Mouse (Mus musculus): ENCODE measurements around the gene Rwdd2a. TPM values are rescaled to one million over a fixed set of nuclear protein-coding genes. Genes with fewer than 3 reads are reported as not detected.
"Not testable (repeated sequence)": the region's sequence is repeated elsewhere in the genome, so short reads cannot be mapped to it uniquely, and the experiment has no call there.

Gene Rwdd2a
- polyA plus RNA-seq, 1 experiment from 2014 or later = 6.2 TPM

- peak overlapping the region; percentile 74 for H3K4me3 ChIP-seq (replicated peaks)
Measured at GRCm38 (mm10) chr9:86570261-86570890, 1.4 kb upstream of the Rwdd2a start.

GRCm38 (mm10) chr9:86570946-86571345, 845 bp upstream of the Rwdd2a start:
- H3K9ac ChIP-seq = peak overlapping the region; percentile 66; the same call in 1 of the 2 replicates
- WGBS = 22% methylated on average over 8 of the region's 8 CpGs
- no peaks in the 10 kb centered on the region for H3K9me3 ChIP-seq
- H3K27ac ChIP-seq = no peak overlapping the region
- H3K4me2 ChIP-seq = peak overlapping the region; percentile 94
- H3K36me3 ChIP-seq (replicated peaks) = peaks cover 19% of the 10 kb centered on the region
- H3K4me1 ChIP-seq = peaks cover 18% of the 10 kb centered on the region
- H3K4me3 ChIP-seq (replicated peaks) = peak overlapping the region; percentile 74
- H3K27me3 ChIP-seq = no peaks in the 10 kb centered on the region
- no peak for ATAC-seq (ENCODE audit: low FRiP score)

More at GRCm38 (mm10) chr9:86570261-86570890, 1.4 kb upstream of the Rwdd2a start:
- ATAC-seq (ENCODE audit: low FRiP score) = no peak
- WGBS = 85% methylated on average over 10 of the region's 10 CpGs
- Histone ChIP-seq H3K27me3 (no peaks in the 10 kb centered on the region), H3K27ac (no peak overlapping the region), H3K9me3 (no peaks in the 10 kb centered on the region), H3K36me3 (replicated peaks) (peaks cover 24% of the 10 kb centered on the region), H3K4me2 (peak overlapping the region; percentile 94), H3K4me1 (peaks cover 18% of the 10 kb centered on the region), H3K9ac (peak overlapping the region; percentile 66; the same call in 1 of the 2 replicates)

- ATAC-seq (ENCODE audit: low FRiP score) = no peak
- H3K36me3 ChIP-seq (replicated peaks) = peaks cover 12% of the 10 kb centered on the region
- H3K4me2 ChIP-seq = peak overlapping the region; percentile 94
- H3K4me3 ChIP-seq (replicated peaks) = peak overlapping the region; percentile 74
- H3K9me3 ChIP-seq = no peaks in the 10 kb centered on the region
- no peak overlapping the region for H3K27ac ChIP-seq
- no peaks in the 10 kb centered on the region for H3K27me3 ChIP-seq
- peak overlapping the region; percentile 66 for H3K9ac ChIP-seq
- peaks cover 22% of the 10 kb centered on the region for H3K4me1 ChIP-seq
- under 1% methylated on average over 25 of the region's 25 CpGs for WGBS
Measured at GRCm38 (mm10) chr9:86572196-86572595, 405 bp downstream of the Rwdd2a start.

- Histone ChIP-seq H3K27ac (no peak overlapping the region), H3K4me1 (peaks cover 22% of the 10 kb centered on the region), H3K4me3 (replicated peaks) (peak overlapping the region; percentile 74), H3K9me3 (no peaks in the 10 kb centered on the region), H3K9ac (peak overlapping the region; percentile 66), H3K36me3 (replicated peaks) (peaks cover 12% of the 10 kb centered on the region), H3K4me2 (peak overlapping the region; percentile 94), H3K27me3 (no peaks in the 10 kb centered on the region)
- ATAC-seq (ENCODE audit: low FRiP score) = no peak; the same call in 1 of the 2 replicates
- WGBS = 9% methylated on average over 13 of the region's 13 CpGs
Measured at GRCm38 (mm10) chr9:86572636-86573291, 973 bp downstream of the Rwdd2a start.

GRCm38 (mm10) chr9:86573616-86574303, 2.0 kb downstream of the Rwdd2a start:
- Histone ChIP-seq H3K27me3 (no peaks in the 10 kb centered on the region), H3K9ac (no peak overlapping the region), H3K4me2 (no peak overlapping the region), H3K4me1 (peaks cover 22% of the 10 kb centered on the region), H3K9me3 (no peaks in the 10 kb centered on the region), H3K4me3 (replicated peaks) (no peak overlapping the region), H3K27ac (no peak overlapping the region), H3K36me3 (replicated peaks) (peaks cover 3% of the 10 kb centered on the region)
- 89% methylated on average over 20 of the region's 20 CpGs for WGBS
- no peak for ATAC-seq (ENCODE audit: low FRiP score)

- ATAC-seq (ENCODE audit: low FRiP score) = no peak
- Histone ChIP-seq H3K4me1 (peaks cover 20% of the 10 kb centered on the region), H3K4me3 (replicated peaks) (no peak overlapping the region), H3K27me3 (no peaks in the 10 kb centered on the region), H3K4me2 (no peak overlapping the region), H3K9me3 (no peaks in the 10 kb centered on the region), H3K9ac (no peak overlapping the region), H3K27ac (no peak overlapping the region), H3K36me3 (replicated peaks) (no peaks in the 10 kb centered on the region)
- WGBS = 91% methylated on average over 6 of the region's 6 CpGs
Measured at GRCm38 (mm10) chr9:86575178-86575577, 3.4 kb downstream of the Rwdd2a start.

GRCm38 (mm10) chr9:86579657-86580056, 7.9 kb downstream of the Rwdd2a start:
- H3K27me3 ChIP-seq = no peaks in the 10 kb centered on the region
- H3K4me1 ChIP-seq = peaks cover 4% of the 10 kb centered on the region; the same call in 1 of the 2 replicates
- H3K9me3 ChIP-seq = no peaks in the 10 kb centered on the region
- H3K36me3 ChIP-seq (replicated peaks) = no peaks in the 10 kb centered on the region
- no peak overlapping the region for H3K27ac ChIP-seq
- ATAC-seq (ENCODE audit: low FRiP score) = no peak
- H3K9ac ChIP-seq = no peak overlapping the region
- H3K4me3 ChIP-seq (replicated peaks) = no peak overlapping the region
- no peak overlapping the region for H3K4me2 ChIP-seq
- WGBS = 88% methylated on average over 10 of the region's 10 CpGs

- no peaks in the 10 kb centered on the region for H3K4me1 ChIP-seq
- H3K27me3 ChIP-seq = no peaks in the 10 kb centered on the region
- no peak overlapping the region for H3K4me3 ChIP-seq (replicated peaks)
- ATAC-seq (ENCODE audit: low FRiP score) = peak; percentile 67; the same call in 1 of the 2 replicates
- no peak overlapping the region for H3K27ac ChIP-seq
- no peak overlapping the region for H3K9ac ChIP-seq
- H3K36me3 ChIP-seq (replicated peaks) = no peaks in the 10 kb centered on the region
- 52% methylated on average over 3 of the region's 3 CpGs for WGBS
- no peak overlapping the region for H3K4me2 ChIP-seq
- no peaks in the 10 kb centered on the region for H3K9me3 ChIP-seq
Measured at GRCm38 (mm10) chr9:86583740-86584139, 11.9 kb downstream of the Rwdd2a start.

- Histone ChIP-seq H3K4me1 (no peaks in the 10 kb centered on the region), H3K27ac (no peak overlapping the region), H3K4me3 (replicated peaks) (no peak overlapping the region), H3K9me3 (no peaks in the 10 kb centered on the region), H3K27me3 (no peaks in the 10 kb centered on the region), H3K9ac (no peak overlapping the region), H3K4me2 (no peak overlapping the region), H3K36me3 (replicated peaks) (no peaks in the 10 kb centered on the region)
- no peak for ATAC-seq (ENCODE audit: low FRiP score)
- 94% methylated on average over 11 of the region's 11 CpGs for WGBS
Measured at GRCm38 (mm10) chr9:86587019-86587795, 15.4 kb downstream of the Rwdd2a start.

- Histone ChIP-seq H3K27me3 (no peaks in the 10 kb centered on the region), H3K4me3 (replicated peaks) (no peak overlapping the region), H3K4me2 (no peak overlapping the region), H3K4me1 (no peaks in the 10 kb centered on the region), H3K9me3 (no peaks in the 10 kb centered on the region), H3K9ac (no peak overlapping the region), H3K27ac (no peak overlapping the region), H3K36me3 (replicated peaks) (no peaks in the 10 kb centered on the region)
- peak; percentile 39; the same call in 1 of the 2 replicates for ATAC-seq (ENCODE audit: low FRiP score)
- 78% methylated on average over 19 of the region's 19 CpGs for WGBS
Measured at GRCm38 (mm10) chr9:86592676-86593668, 21.2 kb downstream of the Rwdd2a start.

GRCm38 (mm10) chr9:86594357-86594767, 22.6 kb downstream of the Rwdd2a start:
- not testable (repeated sequence) for H3K9ac ChIP-seq; H3K27me3 ChIP-seq; ATAC-seq (ENCODE audit: low FRiP score); H3K4me1 ChIP-seq; H3K36me3 ChIP-seq (replicated peaks); H3K4me3 ChIP-seq (replicated peaks); H3K4me2 ChIP-seq; H3K9me3 ChIP-seq; H3K27ac ChIP-seq
- 85% methylated on average over 10 of the region's 10 CpGs for WGBS

Data from forebrain, embryonic 12.5 days (tissue).